Mouse (Mus musculus): Measurements from ENCODE around the gene Atp2b2.

DNA sequence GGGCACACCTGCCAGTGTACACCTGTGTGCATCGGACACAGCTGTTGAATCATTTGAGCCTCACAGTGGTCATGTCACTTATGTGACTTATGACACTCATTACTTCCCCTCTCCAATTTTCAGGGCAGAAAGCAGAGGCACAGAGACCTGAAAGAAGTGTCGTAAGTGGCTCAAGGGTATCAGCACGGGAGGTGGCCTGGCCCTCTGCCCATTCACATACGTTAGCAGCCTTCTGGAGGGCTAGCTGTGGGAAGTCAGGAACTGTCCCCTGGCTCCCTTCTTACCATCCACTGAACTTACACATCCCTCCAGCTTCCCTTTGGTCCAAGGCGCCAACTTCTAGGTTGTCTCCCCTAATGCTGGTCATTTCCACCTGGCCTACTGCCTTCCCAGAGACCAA is 132.6 kb downstream of the Atp2b2 start:
- no peak for TF ChIP-seq MAFK (IDR thresholded peaks at IDR 0.05; ENCODE audit: insufficient read depth, low read depth, low read length)
- TF ChIP-seq ZC3H11A (IDR thresholded peaks at IDR 0.05; ENCODE audit: borderline replicate concordance, low read depth, low read length), result no peak
- no peak for TF ChIP-seq HCFC1 (IDR thresholded peaks at IDR 0.05; ENCODE audit: borderline replicate concordance, insufficient read depth, low read length)
